Mouse (Mus musculus) gastrocnemius, adult 8-10 months (tissue): ENCODE measurements around the gene Nr4a1. TPM values are rescaled to one million over a fixed set of nuclear protein-coding genes. Genes with fewer than 3 reads are reported as not detected.

Experiments
- DNase-seq, 2 experiments: peaks; one replicate each; pipeline ENCODE4 v3.0.0; 2022; ENCODE audit warnings: low spot score in 2 of 2
- total RNA-seq, 4 experiments: library from RNA; stranded (reverse); gene quantifications; 2 replicates each; pipeline ENCODE4 v1.2.4; 2022

Gene Nr4a1
- total RNA-seq, 4 experiments from 2014 or later, result 114 to 232 (median 117) TPM

DNA sequence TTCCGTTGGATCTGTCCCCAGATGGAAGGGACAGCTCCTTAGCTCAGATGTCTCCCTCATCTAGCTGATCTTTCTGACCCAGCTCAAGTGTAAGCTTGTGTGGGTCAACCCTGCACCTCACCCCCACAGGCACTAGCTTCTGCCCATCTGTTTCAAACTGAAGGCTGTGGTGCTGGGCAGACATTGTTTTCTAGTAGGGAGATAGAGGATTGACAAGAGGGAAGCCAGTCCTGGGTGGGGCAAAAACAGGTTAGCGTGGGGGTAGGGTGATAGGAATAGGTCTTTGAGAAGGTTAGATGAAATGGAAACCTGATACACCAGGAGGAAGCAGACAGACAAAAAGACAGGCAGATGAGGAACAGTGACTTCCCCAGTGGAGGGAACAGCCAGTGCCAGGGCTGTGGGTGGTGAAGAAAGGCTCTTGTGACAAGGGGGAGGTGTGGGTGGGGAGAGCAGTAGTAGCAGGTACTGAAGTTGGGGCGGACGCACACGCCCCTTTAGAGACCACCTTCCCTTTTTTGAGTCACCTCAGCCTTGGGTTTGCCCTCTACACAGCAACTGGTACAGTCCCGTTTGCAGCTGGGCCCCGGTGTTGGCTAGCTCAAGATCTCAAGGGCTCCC, 1.9 kb downstream of the Nr4a1 start:
- DNase-seq, result no peak

DNA sequence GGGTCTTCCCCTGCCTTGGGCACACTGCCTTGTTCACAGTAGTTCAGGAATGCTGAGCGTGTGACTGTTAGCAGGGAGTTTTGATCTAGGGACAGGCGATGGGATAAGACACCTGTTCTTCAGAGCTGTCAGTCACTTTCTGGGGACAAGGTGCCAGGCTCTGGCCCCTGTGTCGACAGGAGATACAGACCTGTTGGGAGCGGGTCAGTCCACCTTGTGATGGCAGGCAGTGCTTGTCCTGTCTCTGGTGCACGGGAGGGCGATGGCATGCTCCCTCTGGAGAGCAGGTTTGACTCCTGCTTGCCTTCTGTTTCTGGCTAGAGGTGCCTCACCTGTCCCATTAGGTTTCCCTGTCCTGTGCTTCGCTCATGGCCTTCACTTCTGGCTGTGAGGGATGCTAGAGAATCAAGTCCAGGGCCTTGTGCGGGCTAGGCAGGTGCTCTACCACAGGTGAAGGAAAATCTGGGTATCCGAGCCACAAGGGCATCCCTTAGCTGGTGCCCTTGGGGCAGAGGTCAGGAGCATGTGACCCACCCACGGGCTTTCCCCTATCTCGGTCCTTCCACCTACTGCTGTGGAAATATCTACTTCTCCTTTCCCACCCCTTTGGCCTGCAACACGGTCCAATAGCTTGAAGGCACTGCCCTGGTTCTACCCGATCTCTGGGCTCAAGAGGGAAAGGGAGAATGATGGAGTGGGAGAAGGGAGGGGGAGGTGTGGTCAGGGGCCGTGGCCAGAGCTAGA, 2.6 kb downstream of the Nr4a1 start:
- DNase-seq, result no peak

DNA sequence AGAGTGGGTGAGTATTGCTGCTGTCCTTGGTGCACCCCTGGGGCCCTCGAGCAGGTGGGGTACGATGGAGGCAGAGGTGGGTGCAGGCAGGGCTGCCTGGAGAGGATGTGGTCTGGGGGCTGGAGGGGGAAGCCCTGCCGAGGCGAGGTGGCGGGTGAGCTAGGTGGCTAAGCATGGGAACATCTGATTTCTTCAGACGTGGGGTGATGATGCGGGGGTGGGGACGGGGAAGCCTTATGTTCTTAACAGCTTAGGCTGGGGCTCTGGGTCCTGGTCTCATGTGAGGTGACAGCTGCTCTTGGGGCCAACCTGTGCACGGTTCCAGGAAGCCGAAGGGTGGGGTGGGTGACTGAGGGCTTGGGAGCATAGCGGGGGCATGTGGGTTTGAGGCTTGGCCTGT, 4.4 kb downstream of the Nr4a1 start:
- no peak for DNase-seq

DNA sequence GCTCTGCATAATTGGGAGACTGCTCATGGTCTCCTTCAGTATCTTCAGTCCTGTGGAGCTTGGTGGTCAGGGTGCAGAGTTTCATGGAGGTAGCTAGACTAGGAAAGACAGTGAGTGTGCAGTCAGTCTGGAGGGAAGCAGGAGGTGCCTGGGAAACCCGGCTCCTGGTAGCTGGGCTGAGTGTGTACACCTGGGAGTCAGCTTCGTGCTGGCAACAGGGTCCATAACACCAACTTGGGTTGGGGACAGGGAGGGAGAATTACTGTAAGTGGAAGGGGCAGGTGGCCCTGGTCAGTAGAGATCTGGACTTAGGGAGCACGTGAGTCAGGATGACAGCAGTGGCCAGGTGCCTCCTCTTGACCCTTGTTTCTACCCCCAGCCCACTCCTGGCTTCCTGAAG, 5.9 kb downstream of the Nr4a1 start:
- DNase-seq, result no peak

DNA sequence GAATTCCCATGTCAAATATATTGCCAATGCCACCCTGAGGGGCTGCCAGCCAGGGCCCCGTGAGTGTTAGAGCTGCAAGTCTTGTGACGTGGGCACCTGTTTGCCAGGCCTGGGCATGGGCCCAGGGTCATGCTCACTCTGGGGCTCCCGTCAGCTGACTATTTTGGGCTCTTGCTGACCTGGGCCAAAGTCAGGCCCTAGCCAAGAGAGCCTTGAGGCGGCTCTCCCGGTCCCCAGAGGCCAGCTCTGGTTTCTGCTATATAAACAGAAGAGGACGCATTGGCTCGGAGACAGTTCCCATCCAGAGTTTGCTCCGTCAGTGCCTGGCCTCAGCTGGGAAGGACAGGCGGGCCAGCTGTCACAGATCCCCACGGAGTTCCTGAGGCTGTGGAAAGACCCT, 6.3 kb downstream of the Nr4a1 start:
- DNase-seq, result peak; percentile 92 to 97

DNA sequence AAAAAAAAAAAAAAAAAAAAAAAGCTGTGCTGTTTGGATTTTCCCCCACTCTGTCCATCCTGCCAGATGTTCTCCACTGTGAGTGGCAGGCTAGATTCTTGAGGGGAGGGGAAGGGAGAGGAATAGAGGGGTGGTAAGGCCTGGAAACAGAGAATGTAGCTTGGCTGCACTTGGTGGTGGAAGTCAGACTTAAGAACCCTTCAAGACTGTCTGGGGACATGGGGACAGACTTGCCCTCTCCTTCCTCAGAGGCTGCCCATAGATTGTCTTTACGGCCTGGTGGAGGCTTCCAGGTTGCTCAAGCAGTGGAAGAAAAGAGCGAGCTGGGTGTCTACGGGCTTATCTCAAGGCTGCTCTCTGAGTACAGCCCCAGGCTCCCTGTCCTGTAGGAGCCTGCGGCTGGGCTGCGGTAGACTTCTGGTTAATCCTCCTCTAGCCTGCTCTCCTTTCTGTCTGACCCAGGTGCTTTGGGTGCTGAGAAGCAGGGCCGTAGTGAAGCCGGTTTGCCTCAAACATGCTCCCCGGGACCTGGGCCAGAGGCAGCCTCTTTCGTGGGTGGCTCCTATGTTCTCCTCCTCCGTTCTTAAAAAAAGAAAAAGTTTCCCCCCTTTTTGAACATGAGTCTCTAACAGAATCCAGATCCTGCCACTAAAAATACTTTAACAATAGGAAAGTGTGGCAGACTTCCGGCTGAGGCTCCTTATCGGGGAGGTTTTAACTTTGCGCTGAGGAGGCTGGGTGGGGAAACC, 7.0 kb downstream of the Nr4a1 start:
- DNase-seq, result no peak

DNA sequence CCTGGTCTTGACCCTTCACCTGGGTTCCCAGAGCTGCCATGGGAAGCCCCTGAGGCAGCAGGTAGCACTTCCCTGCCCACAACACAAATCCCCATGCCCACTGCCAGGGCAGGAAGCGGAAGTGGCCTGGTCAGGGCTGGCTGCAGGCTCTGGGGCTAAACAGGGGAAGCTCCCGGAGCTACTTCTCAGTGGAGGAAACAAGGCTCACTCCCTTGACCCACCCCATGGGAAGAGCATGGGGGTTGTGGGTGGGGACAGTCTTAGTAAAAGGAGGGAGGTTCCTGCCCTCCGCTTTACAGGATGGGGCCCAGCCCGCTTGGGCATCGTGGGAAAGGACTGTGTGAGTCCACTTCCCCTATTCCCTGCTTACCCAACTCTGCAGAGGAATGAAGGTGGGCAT, 8.4 kb downstream of the Nr4a1 start:
- DNase-seq, result no peak

DNA sequence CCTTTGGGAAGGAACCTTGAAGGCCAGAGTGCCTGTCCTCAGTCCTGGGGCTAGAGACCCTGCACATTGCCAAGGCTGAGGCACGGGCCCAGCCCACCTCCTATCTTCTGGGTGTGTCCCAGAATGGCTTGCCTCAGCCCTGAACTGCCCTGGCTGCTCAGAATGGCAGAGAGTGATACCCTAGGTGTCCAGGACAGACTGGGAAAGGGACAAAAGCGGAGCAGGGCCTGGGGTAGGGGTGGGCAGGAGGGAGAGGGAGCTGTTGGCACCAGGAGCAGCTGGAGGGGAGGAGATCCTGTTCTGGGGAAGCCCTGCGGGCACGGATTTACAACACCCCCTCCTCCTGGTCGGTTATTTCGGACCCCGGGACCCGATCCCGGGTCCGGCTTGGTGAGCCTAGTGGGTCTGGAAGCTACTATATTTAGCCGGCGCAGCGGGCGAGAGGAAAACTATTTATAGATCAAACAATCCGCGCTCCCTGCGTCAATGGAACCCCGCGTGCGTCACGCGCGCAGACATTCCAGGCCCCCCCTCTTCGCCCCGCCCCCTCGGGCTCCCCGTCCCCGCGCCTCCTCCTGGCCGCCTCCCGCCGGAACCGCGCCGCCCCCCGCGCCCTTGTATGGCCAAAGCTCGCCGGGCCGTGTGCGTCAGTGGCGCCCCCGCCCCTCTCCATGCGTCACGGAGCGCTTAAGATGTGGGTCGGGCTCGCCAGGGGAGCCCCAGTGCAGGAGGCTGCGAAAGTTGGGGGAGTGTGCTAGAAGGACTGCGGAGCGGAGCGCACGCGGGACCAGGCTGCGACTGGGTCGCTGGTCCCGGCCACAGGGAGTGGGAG, 12.3 kb downstream of the Nr4a1 start:
- DNase-seq, result peak; percentile 95

DNA sequence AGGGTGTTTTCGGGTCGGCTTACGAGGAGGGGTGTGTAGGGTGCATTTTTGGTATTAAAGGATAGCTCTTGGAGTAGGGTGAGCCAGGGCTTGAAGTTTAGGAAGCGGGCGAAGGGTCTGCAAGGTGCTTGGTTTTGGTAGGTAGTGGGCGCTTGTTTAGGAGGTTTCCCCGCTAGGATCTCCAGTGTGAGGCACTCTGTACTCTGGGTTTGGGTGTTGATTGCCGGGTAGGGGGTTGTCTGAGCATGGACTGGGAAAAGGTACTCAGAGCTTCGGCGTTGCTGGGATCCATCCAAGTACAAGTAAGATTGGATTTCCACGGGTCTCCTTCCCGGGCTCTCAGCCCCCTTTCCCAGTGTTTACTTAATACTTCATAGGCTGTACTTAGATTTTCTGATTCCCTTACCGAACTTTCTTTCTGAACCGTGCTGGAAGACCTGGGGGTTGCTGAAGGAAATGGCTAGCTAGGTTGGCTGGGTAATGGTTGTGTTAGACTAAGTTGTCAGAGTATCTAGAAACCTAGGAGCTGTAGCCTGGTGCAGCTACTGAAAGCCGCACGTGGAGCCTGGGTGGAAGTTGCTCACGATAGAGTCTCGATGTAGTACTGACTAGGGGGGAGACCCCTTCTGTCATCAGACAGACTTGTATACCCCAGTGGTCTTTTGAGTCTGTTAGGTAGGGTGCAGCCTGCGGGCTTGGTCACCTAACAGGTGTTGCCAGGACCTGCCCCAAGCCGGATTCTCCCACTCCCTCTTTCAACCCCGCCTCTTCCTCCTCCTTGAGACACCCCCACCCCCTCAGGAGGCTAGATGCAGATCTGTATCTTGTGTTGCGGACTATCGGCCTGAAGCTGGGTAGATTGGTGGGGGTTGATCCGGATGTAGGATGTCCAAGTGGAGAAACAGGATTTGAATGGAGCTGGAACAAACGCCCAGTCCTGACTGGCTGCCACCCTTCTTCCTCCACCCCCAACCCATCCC, 13.3 kb downstream of the Nr4a1 start:
- no peak for DNase-seq

DNA sequence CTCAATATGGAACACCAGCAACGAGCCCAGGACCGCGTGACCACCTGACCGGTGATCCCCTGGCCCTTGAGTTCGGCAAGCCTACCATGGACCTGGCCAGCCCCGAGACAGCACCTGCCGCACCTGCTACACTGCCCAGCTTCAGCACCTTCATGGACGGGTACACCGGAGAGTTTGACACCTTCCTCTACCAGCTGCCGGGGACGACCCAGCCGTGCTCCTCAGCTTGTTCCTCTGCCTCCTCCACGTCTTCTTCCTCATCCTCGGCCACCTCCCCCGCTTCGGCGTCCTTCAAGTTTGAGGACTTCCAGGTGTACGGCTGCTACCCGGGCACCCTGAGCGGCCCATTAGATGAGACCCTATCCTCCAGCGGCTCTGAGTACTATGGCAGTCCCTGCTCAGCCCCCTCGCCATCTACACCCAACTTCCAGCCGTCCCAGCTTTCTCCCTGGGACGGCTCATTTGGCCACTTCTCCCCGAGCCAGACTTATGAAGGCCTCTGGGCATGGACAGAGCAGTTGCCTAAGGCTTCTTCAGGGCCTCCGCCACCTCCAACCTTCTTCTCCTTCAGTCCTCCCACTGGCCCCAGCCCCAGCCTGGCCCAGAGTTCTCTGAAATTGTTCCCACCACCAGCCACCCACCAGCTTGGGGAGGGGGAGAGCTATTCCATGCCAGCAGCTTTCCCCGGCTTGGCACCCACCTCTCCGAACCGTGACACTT, 16.2 kb downstream of the Nr4a1 start:
- no peak for DNase-seq

DNA sequence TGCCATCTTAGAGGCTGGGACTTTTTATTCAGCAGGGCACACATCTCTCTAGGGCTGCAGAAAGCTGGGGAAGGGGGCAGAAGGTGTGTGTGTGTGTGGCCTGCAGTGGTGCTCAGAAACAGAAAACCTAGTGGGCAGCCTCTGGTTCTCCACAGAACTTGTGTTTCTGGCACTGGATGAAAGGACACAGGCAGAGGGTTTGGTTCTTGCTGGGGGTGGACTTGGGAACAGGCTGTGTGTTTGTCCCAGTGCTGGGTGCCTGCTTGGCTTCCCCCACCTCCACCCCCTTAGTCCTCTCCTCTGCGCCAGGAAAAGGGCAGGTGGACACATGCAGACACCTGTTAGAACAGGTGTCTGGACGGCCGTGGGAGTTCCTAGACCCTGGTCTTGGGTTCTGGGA, 17.0 kb downstream of the Nr4a1 start:
- no peak for DNase-seq

DNA sequence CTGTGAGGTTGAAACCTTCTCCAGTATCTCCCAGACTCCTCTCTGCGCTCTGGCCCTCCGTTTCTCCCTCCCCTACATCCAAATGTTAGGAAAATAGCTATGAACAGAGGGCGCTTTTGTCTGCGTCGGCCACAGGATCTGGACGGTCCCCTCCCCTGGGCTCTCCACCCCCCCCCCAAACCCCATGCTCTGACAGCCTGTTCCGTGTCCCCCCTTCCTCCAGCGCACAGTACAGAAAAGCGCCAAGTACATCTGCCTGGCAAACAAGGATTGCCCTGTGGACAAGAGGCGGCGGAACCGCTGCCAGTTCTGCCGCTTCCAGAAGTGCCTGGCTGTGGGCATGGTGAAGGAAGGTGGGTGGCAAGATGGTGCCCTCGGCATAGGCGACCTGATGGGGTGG, 17.4 kb downstream of the Nr4a1 start:
- no peak for DNase-seq

DNA sequence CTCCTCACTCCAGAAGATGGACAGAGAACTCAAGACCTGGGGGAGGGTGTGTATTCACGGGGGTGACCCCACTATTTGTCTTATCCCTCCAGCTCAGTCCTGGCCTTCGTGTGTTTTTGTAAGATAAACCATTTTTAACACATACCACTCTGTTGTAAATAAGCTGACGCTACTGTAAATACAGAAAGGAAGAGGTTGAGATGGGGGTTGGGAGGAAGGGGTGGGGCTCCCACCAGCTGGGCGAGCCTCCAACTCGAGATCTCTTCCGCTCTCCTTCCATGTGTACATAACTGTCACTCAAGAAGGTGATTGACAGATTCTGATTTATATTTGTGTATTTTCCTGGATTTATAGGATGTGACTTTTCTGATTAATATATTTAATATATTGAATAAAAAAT, 20.3 kb downstream of the Nr4a1 start:
- DNase-seq, result no peak

DNA sequence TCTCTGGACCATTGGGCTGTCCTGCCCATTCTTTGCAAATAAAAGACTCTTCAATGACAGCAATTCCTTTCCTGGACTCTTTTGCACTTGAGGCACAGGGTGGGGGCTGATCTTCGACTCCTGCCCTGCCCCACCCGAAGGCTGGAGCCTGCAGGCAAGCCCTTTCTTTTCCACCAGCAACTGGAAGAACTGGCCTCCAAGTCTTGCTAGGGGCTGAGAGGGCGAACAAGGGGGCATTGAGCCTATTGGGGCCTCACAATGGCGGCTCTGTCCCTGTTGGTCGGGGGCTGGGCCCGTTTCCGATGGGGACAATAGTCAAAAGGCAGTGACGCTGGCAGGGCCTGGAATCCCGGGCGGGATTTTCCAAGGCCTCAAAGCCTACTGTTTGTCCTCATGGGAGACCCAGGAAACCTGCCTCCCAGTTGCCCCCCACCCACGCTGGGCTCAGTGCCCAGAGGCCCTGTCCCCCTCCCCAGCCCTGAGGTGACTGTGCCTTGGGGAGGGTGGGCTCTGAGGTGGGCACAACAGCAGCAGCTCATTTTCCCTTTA, 23.4 kb downstream of the Nr4a1 start:
- DNase-seq, result no peak

DNA sequence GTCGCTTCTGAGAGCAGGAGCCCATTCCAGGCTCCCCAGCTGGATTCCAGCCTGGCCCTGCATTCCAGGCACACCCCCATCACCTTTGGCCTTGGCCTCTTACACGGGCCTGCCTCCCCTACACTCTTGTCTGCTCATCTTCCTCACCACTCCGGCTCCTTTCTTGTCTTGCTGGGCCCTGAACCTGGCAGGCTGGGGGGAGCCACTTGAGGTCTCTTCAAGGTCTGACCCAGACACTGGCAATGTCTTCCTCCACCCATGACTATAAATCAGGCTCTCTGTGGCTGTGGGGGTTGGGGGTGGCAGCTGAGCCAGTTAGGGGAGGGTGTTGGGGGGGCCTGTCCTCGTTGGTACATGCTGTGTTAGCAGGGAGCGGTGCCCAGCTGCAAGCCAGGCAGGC, 24.5 kb downstream of the Nr4a1 start:
- peak; percentile 43 to 68 for DNase-seq

DNA sequence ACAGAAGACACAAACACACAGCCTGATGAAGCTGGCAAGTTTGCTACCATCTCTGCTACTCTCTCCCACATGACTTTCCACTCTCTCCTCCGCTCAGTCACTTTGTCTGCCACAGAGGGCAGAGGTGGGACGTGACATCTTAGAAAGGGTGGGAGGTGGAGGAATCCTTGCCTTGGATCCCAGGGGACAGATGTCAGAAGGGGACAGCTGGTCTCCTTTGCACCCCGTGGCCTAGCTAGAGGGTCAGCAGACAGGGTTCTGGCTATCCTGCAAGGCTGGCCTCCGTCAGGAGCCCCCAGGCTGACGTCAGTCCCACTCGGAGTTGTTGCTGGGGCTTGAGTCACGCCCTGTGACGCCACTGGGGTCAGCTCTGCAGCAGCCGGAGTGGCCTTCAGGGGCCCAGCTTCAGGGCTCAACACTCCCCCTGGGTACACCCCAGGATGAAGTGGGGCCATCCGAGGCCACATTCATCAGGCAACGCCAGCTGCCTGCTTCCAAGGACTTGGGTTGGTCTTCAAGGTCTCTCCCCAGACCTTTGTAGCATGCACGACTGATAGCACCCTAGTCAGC, 25.4 kb downstream of the Nr4a1 start:
- DNase-seq, result no peak

DNA sequence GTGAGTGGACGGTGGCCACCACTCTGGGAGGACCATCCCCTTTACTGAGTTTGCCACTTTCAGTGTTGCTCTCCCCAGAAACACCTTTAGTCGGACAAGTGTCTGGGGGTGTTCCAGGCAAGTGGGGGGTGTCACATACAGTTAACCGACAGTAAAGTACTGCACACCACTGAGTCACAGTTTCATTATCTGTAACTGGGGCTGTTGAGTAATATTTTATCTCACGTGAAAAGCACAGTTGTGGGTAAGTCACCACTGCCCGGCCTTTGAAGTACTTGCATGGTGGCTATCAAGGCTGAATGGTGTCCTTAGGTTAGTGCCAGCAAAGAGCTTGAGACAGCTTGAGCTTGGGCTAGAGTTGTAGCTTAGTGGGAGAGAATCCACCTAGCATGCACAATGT, 28.4 kb downstream of the Nr4a1 start:
- DNase-seq, result no peak

DNA sequence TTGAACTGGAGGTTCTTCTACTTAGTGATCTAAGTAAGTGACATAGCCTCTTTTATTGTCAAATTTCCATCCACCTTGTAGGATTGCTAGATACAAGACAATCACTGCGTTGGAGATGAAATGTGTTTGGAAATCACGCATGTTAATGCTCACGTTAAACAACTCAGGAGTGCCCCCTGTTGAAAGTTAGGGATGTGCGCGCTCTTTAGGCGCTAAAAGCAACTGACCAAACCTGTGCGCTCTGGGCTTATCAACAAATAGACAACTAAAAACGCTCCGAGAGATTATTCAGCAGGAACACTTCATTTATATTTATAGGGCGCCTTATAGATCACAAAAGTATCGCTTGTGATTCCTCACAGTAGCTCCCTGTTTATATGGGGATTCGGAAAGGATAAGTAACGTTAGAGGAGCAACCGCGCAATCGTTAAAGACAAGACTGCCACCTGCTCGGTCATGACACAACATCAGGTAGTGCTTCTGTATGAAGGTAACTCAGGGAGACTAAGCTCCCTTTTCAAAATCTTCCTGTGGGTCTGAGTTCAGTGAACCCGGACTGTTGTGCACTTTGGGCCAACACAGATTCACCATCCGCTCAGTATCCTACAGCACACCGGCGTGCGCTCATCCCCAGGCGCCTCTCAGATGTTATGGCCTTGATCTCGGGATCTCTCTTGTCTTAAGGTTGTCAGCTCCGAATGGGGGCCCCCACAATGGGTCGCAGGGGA, 29.3 kb downstream of the Nr4a1 start:
- DNase-seq, result peak in 1 of 2 experiments; percentile 51
